Mouse (Mus musculus) cerebellum, adult 9-11 months (tissue): ENCODE data around the gene Slx1b.

Experiments used
- DNase-seq: peaks from one replicate; pipeline ENCODE4 v3.0.0; 2022

Slx1b gene

DNA sequence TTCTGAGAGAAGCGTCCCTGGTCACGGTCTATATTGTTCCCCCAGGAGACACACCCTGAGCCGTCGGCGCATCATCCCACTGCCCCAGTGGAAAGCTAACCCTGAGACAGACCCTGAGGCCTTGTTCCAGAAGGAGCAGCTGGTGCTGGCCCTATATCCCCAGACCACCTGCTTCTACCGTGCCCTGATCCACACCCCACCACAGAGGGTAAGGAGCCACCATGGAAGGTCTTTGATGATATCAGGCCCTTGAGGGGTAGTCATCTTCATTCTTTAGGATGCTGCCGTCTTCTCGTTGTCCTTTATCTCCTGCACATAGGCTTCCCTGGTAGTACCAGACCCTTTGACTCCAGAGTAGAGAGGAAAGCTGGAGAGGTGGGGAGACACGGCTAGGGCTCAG, 23.5 kb downstream of the Slx1b start:
- DNase-seq = no peak

- no peak for DNase-seq
These were observed 25.4 kb downstream of the Slx1b start for GRCm38 (mm10) chr7:126670152-126670551.

DNA sequence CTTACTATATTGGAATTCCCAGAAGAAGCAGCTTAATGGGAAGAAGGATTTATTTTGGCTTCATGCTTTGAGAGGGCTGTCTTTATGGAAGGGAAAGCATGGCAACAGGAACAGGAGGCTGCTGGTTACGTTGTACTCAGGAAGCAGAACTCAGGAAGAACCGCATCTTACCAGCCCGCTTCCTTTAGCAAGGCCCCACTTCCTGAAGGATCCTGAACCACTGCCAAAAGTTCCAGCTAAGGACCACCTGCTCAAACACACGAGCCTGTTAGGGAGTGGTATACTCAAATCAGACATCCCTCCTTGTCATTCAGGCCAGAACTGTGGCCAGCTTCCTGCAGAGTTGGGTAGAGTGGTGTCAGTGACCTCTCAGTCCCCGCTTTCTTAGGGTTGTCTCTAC, 27.1 kb downstream of the Slx1b start:
- no peak for DNase-seq

DNA sequence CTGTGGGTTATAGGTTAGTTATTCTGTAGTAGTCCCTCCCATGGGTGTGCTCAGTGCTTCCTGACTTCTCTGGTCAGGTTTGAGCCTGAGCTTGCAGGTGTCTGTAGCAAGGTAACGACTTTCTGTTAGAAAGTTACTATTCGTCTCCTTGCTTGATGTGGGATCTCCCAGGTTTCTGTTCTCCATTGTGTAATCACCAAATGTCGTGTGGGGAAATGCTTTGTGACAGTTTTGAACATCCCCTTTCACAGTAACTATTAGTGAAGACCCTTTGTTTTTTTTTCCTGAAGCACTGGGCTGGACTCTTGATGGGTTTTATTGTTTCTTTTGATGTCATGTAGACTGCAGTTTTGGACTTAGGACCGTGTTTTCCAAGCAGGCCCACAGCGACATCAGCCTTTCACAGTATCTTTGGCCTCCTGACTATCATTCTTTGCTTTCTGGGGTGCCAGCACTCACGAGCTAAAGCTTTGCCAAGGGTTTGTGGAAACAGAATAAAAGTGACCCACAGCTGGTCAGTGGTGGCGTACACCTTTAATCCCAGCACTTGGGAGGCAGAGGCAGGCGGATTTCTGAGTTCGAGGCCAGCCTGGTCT, 28.0 kb downstream of the Slx1b start:
- DNase-seq = no peak

GRCm38 (mm10) chr7:126665269-126665668, 30.3 kb downstream of the Slx1b start:
- DNase-seq = no peak

GRCm38 (mm10) chr7:126663646-126664045, 31.9 kb downstream of the Slx1b start:
- no peak for DNase-seq

DNA sequence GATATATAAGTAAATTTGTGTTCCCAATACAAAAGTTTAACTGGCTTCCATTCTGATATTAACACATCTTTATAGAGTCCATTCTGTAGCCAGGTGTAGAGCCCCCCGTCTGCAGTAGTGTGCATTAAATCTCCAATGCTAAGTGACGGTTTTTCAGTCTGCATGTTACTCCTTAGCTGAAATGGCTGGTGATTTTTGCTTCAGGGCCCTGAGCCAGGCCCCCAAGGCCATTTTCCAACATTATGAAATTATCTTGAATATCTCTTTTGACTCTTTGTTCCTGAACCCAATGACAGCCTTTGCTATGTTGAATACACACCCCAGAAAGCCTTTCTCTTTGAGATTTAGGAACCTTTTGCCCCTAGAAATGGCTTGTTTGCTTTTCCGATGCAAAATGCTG, 35.8 kb downstream of the Slx1b start:
- DNase-seq = no peak

- no peak for DNase-seq
These were observed 38.1 kb downstream of the Slx1b start for GRCm38 (mm10) chr7:126657522-126657921.

DNA sequence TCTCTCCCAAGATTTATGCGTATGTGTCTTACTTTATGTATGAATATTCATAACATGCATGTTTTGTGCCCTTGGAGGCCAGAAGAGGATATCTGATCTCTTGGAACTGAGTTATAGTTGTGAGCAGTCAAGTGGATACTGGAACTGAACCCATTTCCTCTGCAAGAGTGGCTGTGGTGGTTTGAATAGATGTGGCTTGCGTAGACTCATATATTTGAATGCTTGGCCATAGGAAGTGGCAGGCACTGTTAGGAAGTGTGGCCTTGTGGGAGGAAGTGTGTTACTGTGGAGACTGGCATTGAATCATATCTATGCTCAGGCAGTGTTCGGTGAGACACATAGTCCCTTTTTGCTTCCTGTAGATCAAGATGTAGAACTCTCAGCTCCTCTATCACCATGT, 39.9 kb downstream of the Slx1b start:
- DNase-seq = no peak

GRCm38 (mm10) chr7:126653991-126654390, 41.6 kb downstream of the Slx1b start:
- DNase-seq = no peak

DNA sequence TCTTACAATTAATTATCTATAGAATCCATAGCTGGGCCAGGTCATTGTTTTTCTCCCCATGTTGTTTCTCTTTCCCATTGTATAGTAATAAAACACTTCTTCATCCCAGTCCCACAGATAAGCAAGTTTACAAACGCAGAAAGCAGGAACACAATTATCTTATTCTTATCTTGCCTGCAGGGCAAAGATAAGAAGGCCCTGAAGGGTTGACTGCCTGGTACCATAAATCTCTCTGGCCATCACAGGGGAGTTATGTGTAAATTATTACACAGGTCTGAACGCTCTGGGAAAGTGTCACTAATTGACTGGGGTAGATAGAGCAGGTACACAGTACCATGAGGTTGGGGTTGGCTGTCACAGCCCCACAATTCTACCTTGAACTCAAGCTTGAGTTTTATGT, 44.7 kb downstream of the Slx1b start:
- no peak for DNase-seq

DNA sequence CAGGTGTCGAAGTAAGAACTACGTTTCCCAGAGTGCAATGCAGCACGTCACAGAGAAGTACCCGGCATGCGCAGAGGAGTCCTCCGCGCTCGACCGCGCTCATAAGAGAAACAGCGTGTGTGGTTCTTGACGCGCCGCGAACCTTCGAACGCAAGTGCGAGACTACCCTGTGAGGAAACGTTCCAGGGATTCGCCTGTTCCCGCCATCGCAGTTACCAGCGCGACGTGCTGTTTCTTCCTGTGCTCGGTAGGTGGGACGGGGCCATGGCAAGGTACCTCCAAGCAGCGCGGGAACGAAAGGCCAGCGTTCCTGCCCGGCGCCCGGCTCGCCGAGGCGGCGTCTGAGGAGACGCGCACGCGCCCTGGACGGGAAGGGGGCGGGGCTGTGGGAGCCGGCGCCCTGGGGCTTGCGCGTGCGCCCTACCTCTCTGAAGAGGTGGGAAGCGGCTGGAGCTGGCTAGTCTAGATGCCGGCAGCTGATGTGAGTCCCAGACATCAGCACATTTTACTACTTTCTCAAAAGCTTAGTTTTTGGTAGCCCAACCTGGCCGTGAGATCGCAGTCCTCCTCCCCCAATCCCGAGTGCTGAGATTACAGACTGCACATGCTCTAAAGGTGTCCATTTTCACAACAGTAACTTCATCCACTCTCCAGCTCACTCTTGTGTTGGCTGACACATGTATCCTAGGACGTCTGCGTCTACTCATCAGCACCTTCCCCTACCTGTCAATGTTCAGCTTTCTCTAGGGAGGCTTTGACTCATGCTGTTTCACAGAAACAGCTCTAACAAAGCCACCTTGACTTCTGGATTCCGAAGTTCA, 46.1 kb downstream of the Slx1b start, which contains the start of gene Sgf29:
TSS of gene Sgf29 (plus strand) at position 79 of the 821 bp plus-strand sequence.
- DNase-seq = peak; percentile 93

DNA sequence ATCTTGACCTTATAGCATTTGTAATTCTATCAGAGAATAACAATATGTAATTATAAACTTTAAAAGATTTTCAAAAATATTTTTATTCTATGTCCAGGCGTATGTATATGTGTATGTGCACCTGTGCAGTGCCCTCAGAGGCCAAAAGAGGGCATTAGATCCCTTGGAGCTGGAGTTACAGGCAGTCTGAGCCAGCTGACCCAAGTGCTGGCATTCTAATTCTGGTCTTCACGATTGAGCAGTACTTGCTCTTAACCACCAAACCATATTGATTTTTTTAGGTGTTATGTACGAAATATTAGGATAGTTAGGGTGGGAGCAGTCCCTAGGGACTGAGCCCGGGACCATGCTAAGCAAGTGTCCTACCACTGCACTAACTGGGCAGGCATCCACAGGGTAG, 47.1 kb downstream of the Slx1b start:
- DNase-seq = peak; percentile 48

DNA sequence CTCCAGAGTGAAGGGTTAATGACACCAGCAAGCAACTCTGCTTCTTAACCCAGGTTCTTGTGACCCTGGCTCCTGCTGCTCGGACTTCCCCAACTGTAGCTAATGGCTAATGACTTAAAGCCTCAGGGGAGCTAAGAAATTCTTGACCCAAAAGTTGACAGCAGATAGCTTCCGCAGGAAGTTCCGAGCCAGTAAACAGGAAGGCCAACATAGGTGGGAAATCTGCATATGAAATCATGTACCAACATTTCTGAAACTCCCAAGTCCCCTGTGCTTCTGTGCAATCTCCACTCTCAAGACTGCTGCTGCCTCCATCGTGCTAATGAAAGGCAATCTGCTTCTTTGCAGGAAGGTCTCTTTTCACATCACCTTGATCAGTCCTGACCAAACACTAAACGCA, 49.9 kb downstream of the Slx1b start:
- no peak for DNase-seq

- DNase-seq = no peak
These were observed 50.7 kb downstream of the Slx1b start for GRCm38 (mm10) chr7:126644914-126645313.

GRCm38 (mm10) chr7:126644345-126644744, 51.2 kb downstream of the Slx1b start:
- no peak for DNase-seq

DNA sequence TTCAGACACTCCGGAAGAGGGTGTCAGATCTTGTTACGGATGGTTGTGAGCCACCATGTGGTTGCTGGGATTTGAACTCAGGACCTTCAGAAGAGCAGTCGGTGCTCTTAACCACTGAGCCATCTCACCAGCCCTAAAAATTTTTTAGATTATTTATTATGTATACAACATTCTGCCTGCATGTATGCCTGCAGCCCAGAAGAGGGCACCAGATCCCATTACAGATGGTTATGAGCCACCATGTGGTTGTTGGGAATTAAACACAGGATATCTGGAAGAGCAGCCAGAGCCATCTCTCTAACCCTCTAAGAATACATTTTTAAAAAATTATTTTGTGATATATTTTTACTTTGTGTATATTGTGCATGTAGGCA, 52.4 kb downstream of the Slx1b start:
- peak; percentile 58 for DNase-seq

DNA sequence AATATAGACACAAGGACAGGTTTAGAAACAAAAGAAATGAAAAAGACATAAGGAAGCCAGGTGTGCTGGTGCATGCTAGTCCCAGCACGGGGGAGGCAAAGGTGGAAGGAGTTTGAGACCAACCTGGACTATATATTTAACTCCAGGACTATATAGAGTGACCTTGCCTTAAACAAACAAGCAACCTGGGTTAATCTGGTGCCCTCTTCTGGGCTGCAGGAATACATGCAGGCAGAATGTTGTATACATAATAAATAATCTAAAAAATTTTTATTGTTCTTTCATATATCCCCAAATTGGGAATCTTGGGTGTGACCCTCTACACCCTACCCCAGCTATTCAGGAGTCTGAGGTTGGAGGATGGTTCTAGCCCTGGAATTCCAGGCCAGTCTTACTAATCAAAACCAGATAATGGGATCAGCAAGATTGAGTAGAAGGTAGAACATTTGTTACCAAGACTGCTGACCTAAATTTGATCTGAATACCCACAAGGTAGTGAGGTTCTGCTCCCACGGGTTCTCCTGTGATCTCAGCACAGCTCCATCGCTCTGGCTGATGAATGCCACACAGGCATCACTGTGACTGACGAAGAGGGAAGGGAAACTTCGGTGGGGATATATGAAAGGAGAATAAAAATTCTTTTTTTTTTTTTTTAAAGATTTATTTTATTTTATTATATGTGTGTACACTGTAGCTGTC, 52.9 kb downstream of the Slx1b start:
- DNase-seq = no peak
